Mouse (Mus musculus): ENCODE measurements around the gene Gpx4.

DNA sequence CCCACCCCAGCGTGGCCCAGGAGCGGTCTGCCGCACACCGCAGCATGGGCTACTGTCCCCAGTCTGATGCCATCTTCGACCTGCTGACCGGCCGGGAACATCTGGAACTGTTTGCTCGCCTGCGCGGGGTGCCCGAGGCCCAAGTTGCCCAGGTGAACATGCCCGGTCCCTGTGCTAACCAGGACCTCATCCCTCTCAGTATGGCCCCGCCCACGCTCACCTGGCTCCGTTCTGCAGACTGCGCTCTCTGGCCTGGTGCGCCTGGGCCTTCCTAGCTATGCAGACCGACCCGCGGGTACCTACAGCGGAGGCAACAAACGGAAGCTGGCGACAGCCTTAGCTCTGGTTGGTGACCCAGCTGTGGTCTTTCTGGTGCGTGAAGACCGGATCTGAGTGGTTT lies 33.4 kb upstream of the Gpx4 start:
- TF ChIP-seq CTCF (IDR thresholded peaks at IDR 0.05; ENCODE audit: borderline replicate concordance, extremely low read depth, insufficient read depth, insufficient read length) = no peak
- TF ChIP-seq POLR2A (IDR thresholded peaks at IDR 0.05; ENCODE audit: borderline replicate concordance, extremely low read depth, insufficient read depth, insufficient read length, poor library complexity, severe bottlenecking) = no peak

Measured in brain, embryonic 14.5 days (tissue).